10 mouse cellular contexts compared by ENCODE assay signal in the genomic region with DNA sequence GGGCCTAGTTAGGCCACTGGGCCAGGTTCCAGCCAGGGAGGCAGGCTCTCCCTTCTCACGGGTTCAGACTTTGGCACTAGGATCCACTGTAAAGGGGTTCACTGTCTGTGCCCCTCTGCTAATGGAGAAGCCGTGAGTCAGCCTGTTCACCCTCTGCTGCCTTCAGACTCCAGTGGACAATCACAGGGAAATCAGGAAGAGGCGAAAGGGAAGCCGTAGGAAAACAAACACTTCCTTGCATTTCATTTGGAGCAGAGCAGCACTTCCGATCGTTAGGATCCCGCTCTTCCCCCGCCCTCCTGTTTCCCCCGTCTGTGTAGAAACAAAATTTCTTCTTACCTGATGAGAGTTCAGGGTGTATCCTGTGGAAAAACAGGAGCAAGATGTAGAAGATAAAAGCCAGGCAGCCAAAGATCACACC. TPM values are rescaled to one million over a fixed set of nuclear protein-coding genes. Genes with fewer than 3 reads are reported as not detected.
A peak's percentile ranks its signal among the peaks of the same experiment; 100 is the strongest.
DNase-seq lines count a peak whose midpoint lies in the region; ATAC-seq lines count a peak whose summit lies in the region.
"Had no signal": no experiment of that assay in that cellular context is flagged by ENCODE, and none has a peak within 500 bp of the region (broad histone marks: within the 10 kb centered on the region; RNA-seq: fewer than 3 reads in every experiment).

No protein-coding gene starts in this region.

- 0 out of 2 replicates have a peak, but pooled peaks cover 3% of the 10 kb centered on the region for H3K4me1 ChIP-seq in neural tube, embryonic 13.5 days (replicated peaks)
- peaks cover 10% of the 10 kb centered on the region; the same call in 1 of the 2 replicates for H3K4me1 ChIP-seq in heart, embryonic 13.5 days
- peaks cover 8% of the 10 kb centered on the region for H3K4me1 ChIP-seq in neural tube, embryonic 15.5 days

- H3K4me2 ChIP-seq in neural tube, embryonic 13.5 days, result no peak overlapping the region
- H3K4me2 ChIP-seq in heart, embryonic 13.5 days, result no peak overlapping the region
- H3K4me2 ChIP-seq in neural tube, embryonic 15.5 days, result no peak overlapping the region
- H3K4me2 ChIP-seq: hindbrain, embryonic 14.5 days had no signal

- no peak for DNase-seq in neural tube, embryonic 10.5 days (ENCODE audit: extremely low spot score, low spot score)
- DNase-seq in kidney, postnatal 10 days, result peak; percentile 61
- DNase-seq in cerebellum, postnatal 10 days, result no peak
- no peak for DNase-seq in retina, embryonic 14.5 days (ENCODE audit: low spot score)
- no peak for DNase-seq in ovary, postnatal 36 days (ENCODE audit: low spot score)
- DNase-seq: cerebellum, adult 9-10 months had no signal

- ATAC-seq in neural tube, embryonic 13.5 days (ENCODE audit: low read depth), result no peak
- no peak for ATAC-seq in heart, embryonic 13.5 days (ENCODE audit: extremely low read depth, insufficient number of reproducible peaks, low FRiP score, low TSS enrichment)
- no peak for ATAC-seq in neural tube, embryonic 15.5 days (ENCODE audit: low FRiP score)

- 71% methylated on average over 9 of the region's 9 CpGs for WGBS in neural tube, embryonic 13.5 days
- WGBS in heart, embryonic 13.5 days, result 60% methylated on average over 9 of the region's 9 CpGs
- WGBS in neural tube, embryonic 15.5 days, result 59% methylated on average over 9 of the region's 9 CpGs

- H3K9ac ChIP-seq in neural tube, embryonic 13.5 days, result no peak overlapping the region
- H3K9ac ChIP-seq in heart, embryonic 13.5 days, result no peak overlapping the region
- no peak overlapping the region for H3K9ac ChIP-seq in neural tube, embryonic 15.5 days (replicated peaks)
- H3K9ac ChIP-seq: hindbrain, embryonic 14.5 days had no signal

- peak overlapping the region; percentile 50 for H3K27ac ChIP-seq in neural tube, embryonic 13.5 days (replicated peaks)
- peak overlapping the region; percentile 74 for H3K27ac ChIP-seq in heart, embryonic 13.5 days (replicated peaks)
- H3K27ac ChIP-seq in neural tube, embryonic 15.5 days (replicated peaks), result peak overlapping the region; percentile 37
- H3K27ac ChIP-seq: hindbrain, embryonic 14.5 days had no signal

- 0 out of 2 replicates have a peak, but pooled peaks cover 2% of the 10 kb centered on the region for H3K36me3 ChIP-seq in neural tube, embryonic 13.5 days
- H3K36me3 ChIP-seq in heart, embryonic 13.5 days, result peaks cover 7% of the 10 kb centered on the region; the same call in 1 of the 2 replicates
- H3K36me3 ChIP-seq in neural tube, embryonic 15.5 days, result no peaks in the 10 kb centered on the region

- no peak overlapping the region for H3K4me3 ChIP-seq in neural tube, embryonic 13.5 days
- H3K4me3 ChIP-seq in heart, embryonic 13.5 days, result no peak overlapping the region
- H3K4me3 ChIP-seq in neural tube, embryonic 15.5 days (replicated peaks), result no peak overlapping the region

- no peaks in the 10 kb centered on the region for H3K27me3 ChIP-seq in neural tube, embryonic 13.5 days
- no peaks in the 10 kb centered on the region for H3K27me3 ChIP-seq in heart, embryonic 13.5 days (replicated peaks)
- no peaks in the 10 kb centered on the region for H3K27me3 ChIP-seq in neural tube, embryonic 15.5 days (replicated peaks)

- H3K9me3 ChIP-seq in neural tube, embryonic 13.5 days, result no peaks in the 10 kb centered on the region
- H3K9me3 ChIP-seq in heart, embryonic 13.5 days, result no peaks in the 10 kb centered on the region
- H3K9me3 ChIP-seq in neural tube, embryonic 15.5 days (replicated peaks), result no peaks in the 10 kb centered on the region

RNA-seq across cellular contexts. Expression of gene Mfsd4a, which starts 27.7 kb away (rescaled TPM):
- 7.5 and 8.0 TPM in 2 replicates for polyA plus RNA-seq in neural tube, embryonic 13.5 days (2015; fragmentation: Nextera tagmentation; extraction: Ambion mirVana)
- 6.9 and 9.8 TPM in 2 replicates for polyA plus RNA-seq in heart, embryonic 13.5 days (2015; fragmentation: Nextera tagmentation; extraction: Ambion mirVana)
- 7.8 TPM in 2 replicates for polyA plus RNA-seq in neural tube, embryonic 15.5 days (2015; fragmentation: Nextera tagmentation; extraction: Ambion mirVana)

RNA-seq across cellular contexts. Expression of gene Elk4, which starts 32.8 kb away (rescaled TPM):
- 13.1 and 14.2 TPM in 2 replicates for polyA plus RNA-seq in neural tube, embryonic 13.5 days (2015; fragmentation: Nextera tagmentation; extraction: Ambion mirVana)
- 11.8 and 12.8 TPM in 2 replicates for polyA plus RNA-seq in heart, embryonic 13.5 days (2015; fragmentation: Nextera tagmentation; extraction: Ambion mirVana)
- 8.0 and 15.4 TPM in 2 replicates for polyA plus RNA-seq in neural tube, embryonic 15.5 days (2015; fragmentation: Nextera tagmentation; extraction: Ambion mirVana)
